Mouse (Mus musculus): Measurements from ENCODE around the gene Cav2. TPM values are rescaled to one million over a fixed set of nuclear protein-coding genes. Genes with fewer than 3 reads are reported as not detected.

The Cav2 gene
- polyA plus RNA-seq, 1 experiment from 2014 or later, result 49.5 TPM

Other genes starting within 250 kb of the Cav2 start
- gene Tes, start 216.0 kb upstream of the Cav2 start, polyA plus RNA-seq (2014; fragmentation: Nextera tagmentation; extraction: Ambion mirVana), result 142 and 144 TPM in 2 replicates
- gene Cav1, start 25.1 kb downstream of the Cav2 start, polyA plus RNA-seq (2014; fragmentation: Nextera tagmentation; extraction: Ambion mirVana), result 350 and 378 TPM in 2 replicates
- gene Met, start 182.6 kb downstream of the Cav2 start, polyA plus RNA-seq (2014; fragmentation: Nextera tagmentation; extraction: Ambion mirVana), result 15.8 and 16.4 TPM in 2 replicates